Mouse (Mus musculus) midbrain, embryonic 11.5 days (tissue): ENCODE results near the gene Taldo1. TPM values are rescaled to one million over a fixed set of nuclear protein-coding genes. Genes with fewer than 3 reads are reported as not detected.

Source experiments
- ATAC-seq: fragments of 200-750 bp; cut with Nextera tagmentation; 2 replicates; pipeline ENCODE4 v1.8.0; 2017; ENCODE audit warnings: moderate TSS enrichment, moderate library complexity; ENCODE audit not compliant: low FRiP score
- DNase-seq: peaks from one replicate; pipeline ENCODE4 v3.0.0; 2015; ENCODE audit warnings: low spot score; ENCODE audit errors: missing footprints
- H3K27ac ChIP-seq: fragments of 300-500 bp; sonication (generic); 2 replicates; pipeline ENCODE4 v1.5.1; 2014; ENCODE audit warnings: low read depth, low read length
- H3K27me3 ChIP-seq: fragments of 300-500 bp; sonication (generic); 2 replicates; pipeline ENCODE4 v1.6.1; 2014; ENCODE audit warnings: mild to moderate bottlenecking, low read length, moderate library complexity, mixed read lengths; ENCODE audit not compliant: control insufficient read depth, insufficient read depth
- H3K36me3 ChIP-seq: fragments of 300-500 bp; sonication (generic); 2 replicates; pipeline ENCODE4 v1.6.1; 2014; ENCODE audit warnings: mild to moderate bottlenecking, low read length, moderate library complexity, mixed read lengths; ENCODE audit not compliant: control insufficient read depth, insufficient read depth
- H3K4me1 ChIP-seq: fragments of 300-500 bp; sonication (generic); 2 replicates; pipeline ENCODE4 v1.6.1; 2014; ENCODE audit warnings: low read length; ENCODE audit not compliant: control insufficient read depth, insufficient read depth
- H3K4me2 ChIP-seq: fragments of 300-500 bp; sonication (generic); 2 replicates; pipeline ENCODE4 v1.6.1; 2014; ENCODE audit warnings: mild to moderate bottlenecking, moderate library complexity
- H3K4me3 ChIP-seq: fragments of 300-500 bp; sonication (generic); 2 replicates; pipeline ENCODE4 v1.5.1; 2014; ENCODE audit warnings: low read depth, low read length
- H3K9ac ChIP-seq: fragments of 300-500 bp; sonication (generic); 2 replicates; pipeline ENCODE4 v1.6.1; 2014; ENCODE audit warnings: low read length
- H3K9me3 ChIP-seq: fragments of 300-500 bp; sonication (generic); 2 replicates; pipeline ENCODE4 v1.6.1; 2016; ENCODE audit warnings: low read length; ENCODE audit not compliant: control insufficient read depth
- WGBS: fragments of 180-500 bp; shearing (Covaris S2); extraction: QIAGEN DNeasy Blood & Tissue Kit; methylation state at CpG from one replicate; pipeline ENCODE4 v1.1.7; 2014; 5-methylcytosine and 5-hydroxymethylcytosine counted together
- polyA plus RNA-seq: library from polyadenylated mRNA; unstranded; fragments of >200 nt; fragmentation: Nextera tagmentation; extraction: Ambion mirVana; gene quantifications from 2 replicates; pipeline ENCODE4 v1.2.1, GENCODE M21; 2014

The Taldo1 gene
- polyA plus RNA-seq, 1 experiment from 2014 or later: 386 TPM

DNA sequence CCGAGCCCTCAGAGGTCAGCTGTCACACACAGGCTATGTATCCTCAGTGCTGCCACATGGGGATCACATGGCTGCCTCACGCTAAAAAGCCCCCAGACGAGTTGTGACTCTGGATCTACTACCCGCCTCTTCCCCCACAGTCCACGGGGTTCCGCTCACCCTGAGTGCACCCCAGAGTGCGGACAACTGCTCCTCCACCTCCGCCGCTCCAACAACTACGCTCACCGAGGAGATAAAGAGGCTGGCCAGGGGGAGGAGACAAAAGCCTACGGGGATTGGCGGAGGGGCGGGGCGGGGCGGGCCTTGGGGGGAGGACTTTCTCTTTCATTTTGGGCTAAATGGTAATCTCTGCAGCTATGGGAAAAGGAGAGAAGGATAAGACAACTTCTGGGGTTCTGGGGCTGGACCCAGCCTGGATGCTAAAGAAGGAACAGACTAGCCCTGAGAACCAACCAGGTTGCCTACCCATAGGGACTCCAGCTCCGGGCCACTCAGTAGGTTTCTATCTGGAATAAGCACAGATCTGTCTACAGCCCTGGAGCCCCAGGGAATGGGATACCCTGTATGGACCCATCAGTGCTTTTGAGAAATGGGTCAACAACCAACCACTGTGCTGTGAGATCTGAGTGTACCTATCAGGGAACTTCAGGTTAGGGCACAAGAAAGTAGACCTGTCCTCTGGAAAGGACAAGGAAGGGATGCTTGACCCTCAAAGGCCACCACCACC, 43.3 kb downstream of the Taldo1 start:
- Histone ChIP-seq H3K4me3 (peak overlapping the region; percentile 41), H3K27me3 (no peaks in the 10 kb centered on the region), H3K9me3 (no peaks in the 10 kb centered on the region), H3K4me2 (peak overlapping the region; percentile 77), H3K4me1 (peaks cover 30% of the 10 kb centered on the region), H3K27ac (peak overlapping the region; percentile 33), H3K9ac (peak overlapping the region; percentile 70), H3K36me3 (peaks cover 2% of the 10 kb centered on the region; the same call in 1 of the 2 replicates)
- peak; percentile 90 for DNase-seq
- ATAC-seq: peak; percentile 33
- WGBS: 4% methylated on average over 17 of the region's 17 CpGs

DNA sequence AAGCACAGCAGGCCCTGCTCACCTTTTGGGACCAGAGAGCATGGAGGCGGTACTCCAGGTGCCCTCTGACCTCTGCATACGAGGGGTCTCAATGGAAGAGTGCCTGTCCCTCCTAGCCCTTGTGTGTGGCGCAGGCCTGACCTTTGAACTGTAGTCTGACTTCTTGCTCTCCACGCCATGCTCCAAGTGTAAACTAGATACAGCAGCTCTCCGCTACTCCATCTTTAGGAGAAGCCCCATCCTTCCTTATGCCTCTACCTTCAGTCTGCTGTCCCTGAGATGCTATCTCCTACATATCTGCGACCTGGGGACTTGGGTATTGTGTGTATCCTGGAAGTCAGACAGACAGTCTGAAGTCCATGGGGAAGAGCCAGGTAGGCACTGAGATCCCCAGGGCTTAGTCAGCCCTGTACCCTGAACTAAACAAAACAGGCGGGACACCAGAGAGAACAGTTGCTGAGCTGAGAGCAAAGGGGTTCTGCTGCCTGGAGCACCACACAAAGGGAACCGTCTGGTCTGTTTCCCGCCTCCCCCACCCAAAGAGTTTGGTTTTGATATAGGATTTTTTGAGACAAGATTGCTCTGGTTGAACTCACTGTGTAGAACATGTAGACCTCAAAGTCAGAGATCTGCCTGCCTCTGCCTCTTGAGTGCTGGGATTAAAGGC, 44.0 kb downstream of the Taldo1 start:
- H3K4me2 ChIP-seq: no peak overlapping the region
- H3K9ac ChIP-seq: no peak overlapping the region
- H3K9me3 ChIP-seq: no peaks in the 10 kb centered on the region
- H3K4me3 ChIP-seq: no peak overlapping the region
- peaks cover 2% of the 10 kb centered on the region; the same call in 1 of the 2 replicates for H3K36me3 ChIP-seq
- ATAC-seq (no peak), DNase-seq (peak; percentile 69)
- H3K4me1 ChIP-seq: peaks cover 30% of the 10 kb centered on the region
- WGBS: 71% methylated on average over 9 of the region's 9 CpGs
- no peak overlapping the region for H3K27ac ChIP-seq
- H3K27me3 ChIP-seq: no peaks in the 10 kb centered on the region

DNA sequence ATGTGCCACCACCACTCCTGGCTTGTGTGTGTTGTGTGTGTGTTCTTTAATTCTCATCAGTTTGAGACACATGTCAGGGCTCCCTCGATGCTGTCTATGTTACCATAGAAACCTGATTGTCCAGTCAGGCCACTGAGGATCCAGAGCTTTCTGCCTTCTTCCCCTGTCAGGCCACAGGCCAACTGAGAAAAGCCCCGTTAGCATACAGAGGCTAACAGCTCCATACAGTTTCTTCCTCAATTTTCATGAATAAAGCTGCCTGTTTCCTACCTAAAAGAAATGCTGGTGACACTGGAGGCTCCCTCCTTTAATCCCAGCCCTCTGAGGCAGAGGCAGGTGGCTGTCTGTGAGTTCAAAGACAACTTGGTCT, 44.5 kb downstream of the Taldo1 start:
- Histone ChIP-seq H3K4me1 (peaks cover 30% of the 10 kb centered on the region), H3K4me2 (peak overlapping the region; percentile 87), H3K27ac (no peak overlapping the region), H3K4me3 (peak overlapping the region; percentile 60), H3K9me3 (no peaks in the 10 kb centered on the region), H3K36me3 (peaks cover 2% of the 10 kb centered on the region; the same call in 1 of the 2 replicates), H3K27me3 (no peaks in the 10 kb centered on the region), H3K9ac (peak overlapping the region; percentile 81)
- 44% methylated on average over 2 of the region's 2 CpGs for WGBS
- ATAC-seq (no peak), DNase-seq (no peak)

DNA sequence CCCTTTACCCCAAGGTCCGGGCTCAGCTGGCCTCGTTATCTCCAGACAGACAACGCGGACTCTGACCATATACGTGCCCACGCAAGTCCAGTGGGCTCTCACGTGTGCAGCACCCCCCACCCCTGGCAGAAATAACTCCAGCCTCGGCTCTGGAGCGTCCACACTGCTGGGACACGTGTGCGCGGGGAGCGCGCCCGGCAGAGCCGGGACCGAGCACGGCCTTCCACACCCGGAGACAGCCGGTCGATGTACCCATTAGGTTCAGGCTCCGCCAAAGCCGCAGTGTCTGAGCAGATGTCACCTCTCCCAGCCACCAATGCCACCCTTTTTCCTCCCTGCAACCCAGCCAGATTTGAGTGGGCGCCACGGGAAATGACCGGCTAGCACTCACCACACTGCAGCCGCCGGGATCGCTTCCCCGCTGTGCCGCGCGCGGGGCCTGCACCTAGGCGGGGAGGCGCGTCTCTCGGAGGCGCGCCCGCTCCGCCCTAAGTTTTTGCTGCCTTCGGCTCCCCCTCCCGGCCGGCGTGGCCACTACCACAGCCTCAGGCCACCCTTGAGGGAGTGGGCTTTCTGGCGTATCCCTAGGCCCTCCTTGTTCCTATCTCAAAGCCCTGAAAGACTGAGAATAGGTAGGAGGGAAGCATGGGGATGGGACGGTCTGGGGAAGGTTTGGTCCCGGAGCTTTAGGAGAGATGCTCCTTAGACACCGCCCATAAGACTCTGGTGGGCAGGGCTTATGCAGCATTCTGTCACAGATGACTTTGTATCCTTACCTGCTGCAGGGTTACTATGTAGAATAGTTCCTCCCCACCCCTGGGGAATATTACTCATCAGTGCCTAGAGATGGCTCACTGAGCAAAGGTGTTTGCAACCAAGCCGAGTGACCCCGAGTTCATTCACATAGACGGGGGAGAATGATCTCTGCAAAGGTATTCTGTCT, 45.5 kb downstream of the Taldo1 start, which contains the start of gene Slc25a22:
Slc25a22 (minus strand) TSS at position 715 of the 943 bp plus-strand sequence.
- ATAC-seq (peak; percentile 83), DNase-seq (peak; percentile 99)
- Histone ChIP-seq H3K4me2 (peak within 1 kb of the TSS; percentile 87), H3K9me3 (no peaks in the 10 kb centered on the region), H3K9ac (peak within 1 kb of the TSS; percentile 81), H3K4me3 (peak within 1 kb of the TSS; percentile 60), H3K27me3 (no peaks in the 10 kb centered on the region), H3K36me3 (peaks cover 2% of the 10 kb centered on the region; the same call in 1 of the 2 replicates), H3K27ac (no peak within 1 kb of the TSS; the same call in 1 of the 2 replicates), H3K4me1 (peaks cover 30% of the 10 kb centered on the region)
- WGBS: 6% methylated on average over 53 of the region's 53 CpGs

DNA sequence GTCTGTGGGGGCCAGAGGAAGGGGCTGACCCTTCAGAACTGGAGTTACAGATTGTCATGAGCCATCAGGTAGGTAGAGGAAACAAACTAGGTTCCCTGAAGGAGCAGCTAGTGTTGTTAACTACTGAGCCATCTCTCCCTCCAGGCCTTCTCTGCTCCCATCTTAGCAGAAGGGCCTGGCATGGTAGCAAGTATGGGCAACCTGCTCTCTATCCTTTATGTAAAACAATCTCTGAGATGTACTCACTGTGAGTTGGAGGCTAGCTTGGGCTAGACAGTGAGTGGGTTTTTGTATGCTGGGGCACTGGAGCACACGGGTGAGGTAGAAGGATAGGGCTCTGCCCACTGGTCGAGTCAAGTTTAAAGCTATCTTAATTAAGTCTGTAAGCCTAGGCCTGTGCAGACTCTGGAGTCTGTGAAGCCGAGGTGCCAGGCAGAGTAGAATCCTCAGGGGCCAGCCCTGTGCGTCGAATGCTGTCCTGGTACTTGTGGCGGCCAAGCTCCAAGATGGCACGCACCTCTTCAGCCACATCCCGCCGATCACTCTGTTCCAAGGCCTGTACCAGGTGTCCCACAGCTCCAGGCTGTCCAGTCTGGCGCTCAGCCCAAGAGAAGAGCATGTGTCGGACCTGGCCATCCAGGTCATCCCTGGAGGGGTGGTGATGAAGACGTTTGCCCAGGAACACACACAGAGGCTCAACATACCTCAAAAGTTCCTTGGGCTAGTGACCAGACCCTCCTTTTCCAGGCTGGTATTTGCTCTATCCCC, 46.4 kb downstream of the Taldo1 start:
- Histone ChIP-seq H3K36me3 (0 out of 2 replicates have a peak, but pooled peaks cover 2% of the 10 kb centered on the region), H3K4me3 (no peak overlapping the region), H3K4me2 (no peak overlapping the region), H3K9me3 (no peaks in the 10 kb centered on the region), H3K27ac (no peak overlapping the region), H3K4me1 (peaks cover 39% of the 10 kb centered on the region), H3K9ac (no peak overlapping the region), H3K27me3 (no peaks in the 10 kb centered on the region)
- WGBS: 91% methylated on average over 12 of the region's 12 CpGs
- no peak for ATAC-seq
- DNase-seq: peak; percentile 64

DNA sequence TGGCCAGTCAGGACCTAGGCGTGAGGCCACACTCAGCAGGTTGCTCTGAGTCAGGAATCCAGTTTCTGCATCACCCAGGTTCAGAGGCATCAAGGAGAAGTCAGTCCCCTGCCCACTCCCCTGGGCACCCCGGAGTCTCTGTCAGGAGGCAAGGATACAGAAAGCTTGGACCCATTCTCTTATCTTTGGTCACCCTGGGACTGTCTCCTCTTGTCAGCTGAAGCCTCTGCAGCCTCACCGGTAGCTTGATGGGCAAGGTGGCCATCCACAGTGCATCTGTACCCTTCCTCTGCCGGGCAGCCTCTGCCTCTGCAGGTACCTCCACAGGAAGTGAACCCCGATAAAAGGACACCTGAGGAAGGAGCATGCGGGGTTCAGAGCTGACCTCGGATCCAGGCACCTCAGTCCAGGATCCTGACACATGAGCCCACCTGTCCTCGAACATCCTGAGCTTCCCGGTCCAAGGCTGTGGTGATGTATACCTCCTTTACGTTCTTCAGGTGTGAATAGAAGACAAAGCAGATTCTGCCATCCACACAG, 47.2 kb downstream of the Taldo1 start:
- Histone ChIP-seq H3K9ac (no peak overlapping the region), H3K4me2 (no peak overlapping the region), H3K4me1 (peaks cover 34% of the 10 kb centered on the region), H3K27me3 (no peaks in the 10 kb centered on the region), H3K9me3 (no peaks in the 10 kb centered on the region), H3K27ac (no peak overlapping the region), H3K4me3 (no peak overlapping the region), H3K36me3 (0 out of 2 replicates have a peak, but pooled peaks cover 2% of the 10 kb centered on the region)
- WGBS: 97% methylated on average over 10 of the region's 10 CpGs
- ATAC-seq (no peak), DNase-seq (no peak)

DNA sequence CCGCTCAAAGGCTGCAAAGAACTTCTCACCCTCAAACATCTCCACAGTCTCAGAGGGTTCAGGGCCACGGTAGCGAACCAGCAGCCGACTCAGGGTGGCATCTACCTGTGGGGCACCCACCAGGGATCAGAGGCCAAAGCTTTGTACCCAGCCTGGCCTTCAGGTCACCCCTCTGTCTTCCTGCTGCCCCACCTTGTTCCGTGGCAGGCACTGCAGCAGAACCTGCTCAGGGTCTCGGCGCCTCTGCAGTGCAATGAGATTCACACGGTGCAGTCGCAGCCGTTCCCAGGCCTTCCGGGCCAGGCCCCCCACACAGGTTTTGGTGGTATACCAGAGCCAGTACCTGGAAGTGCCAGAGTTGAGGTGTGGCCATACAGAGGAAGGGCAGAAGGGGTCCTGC, 47.8 kb downstream of the Taldo1 start:
- peaks cover 30% of the 10 kb centered on the region for H3K4me1 ChIP-seq
- WGBS: 93% methylated on average over 11 of the region's 11 CpGs

DNA sequence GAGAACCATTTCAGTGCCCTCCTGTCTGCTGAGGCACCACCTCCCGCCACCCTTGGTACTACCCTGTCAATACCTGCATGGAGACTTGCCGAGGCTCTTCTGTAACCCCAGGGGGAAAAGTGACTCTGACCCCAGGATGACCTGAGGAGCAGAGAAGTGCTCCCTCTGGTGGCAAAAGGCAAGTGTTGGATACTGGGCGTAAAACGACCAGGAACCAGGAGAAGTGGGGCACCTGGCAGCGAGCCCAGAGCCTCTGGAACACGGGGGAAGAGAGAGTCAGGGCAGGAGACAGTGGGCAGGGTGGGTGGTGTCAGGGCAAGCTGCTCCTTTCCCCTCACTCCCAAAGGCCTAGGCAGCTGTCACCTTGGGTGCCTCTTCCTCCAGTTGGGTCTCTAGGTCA, 48.6 kb downstream of the Taldo1 start:
- H3K9ac ChIP-seq: no peak overlapping the region
- 0 out of 2 replicates have a peak, but pooled peaks cover 2% of the 10 kb centered on the region for H3K36me3 ChIP-seq
- DNase-seq: peak; percentile 90
- no peaks in the 10 kb centered on the region for H3K9me3 ChIP-seq
- H3K4me2 ChIP-seq: no peak overlapping the region
- 34% methylated on average over 6 of the region's 6 CpGs for WGBS
- no peak overlapping the region for H3K27ac ChIP-seq
- H3K4me1 ChIP-seq: peaks cover 24% of the 10 kb centered on the region
- ATAC-seq: no peak
- no peaks in the 10 kb centered on the region for H3K27me3 ChIP-seq
- H3K4me3 ChIP-seq: no peak overlapping the region

More for the DNA sequence above, 47.8 kb downstream of the Taldo1 start:
- 0 out of 2 replicates have a peak, but pooled peaks cover 2% of the 10 kb centered on the region for H3K36me3 ChIP-seq
- no peaks in the 10 kb centered on the region for H3K9me3 ChIP-seq
- no peak overlapping the region for H3K4me3 ChIP-seq
- ATAC-seq (no peak), DNase-seq (peak; percentile 35)
- H3K27me3 ChIP-seq: no peaks in the 10 kb centered on the region
- no peak overlapping the region for H3K27ac ChIP-seq
- no peak overlapping the region for H3K4me2 ChIP-seq
- H3K9ac ChIP-seq: no peak overlapping the region
